Mouse (Mus musculus) liver, adult (tissue): ENCODE measurements around the gene Fam198a.
A peak's percentile ranks its signal among the peaks of the same experiment; 100 is the strongest.

Experiments
- GATA4 ChIP-seq: IDR thresholded peaks from 2 replicates; pipeline ENCODE4 v1.6.1; 2014; ENCODE audit warnings: mild to moderate bottlenecking, low read length; ENCODE audit not compliant: insufficient replicate concordance

The Fam198a gene

DNA sequence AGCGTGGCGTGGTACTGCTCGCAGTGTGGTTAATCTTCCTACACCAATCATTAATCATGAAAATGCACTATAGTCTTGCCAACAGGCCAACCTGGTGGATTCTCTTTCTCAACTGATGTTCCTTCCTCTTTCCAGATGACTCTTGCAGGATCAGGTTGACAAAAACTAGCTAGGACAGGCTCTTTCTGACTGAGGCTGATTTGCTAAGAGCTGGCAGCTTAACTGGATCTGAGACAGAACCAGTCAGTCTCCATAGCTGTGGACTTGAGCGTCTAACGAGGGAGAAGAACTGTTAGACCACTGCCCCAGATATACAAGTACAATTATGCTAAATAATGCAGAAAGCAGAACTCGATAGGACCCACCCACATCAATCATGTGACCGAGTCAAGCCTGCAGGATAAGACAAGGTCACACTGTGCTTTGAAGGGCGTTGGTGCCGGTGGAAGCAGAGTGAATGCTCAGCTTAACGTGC lies 31.7 kb upstream of the Fam198a start:
- TF ChIP-seq GATA4: no peak

DNA sequence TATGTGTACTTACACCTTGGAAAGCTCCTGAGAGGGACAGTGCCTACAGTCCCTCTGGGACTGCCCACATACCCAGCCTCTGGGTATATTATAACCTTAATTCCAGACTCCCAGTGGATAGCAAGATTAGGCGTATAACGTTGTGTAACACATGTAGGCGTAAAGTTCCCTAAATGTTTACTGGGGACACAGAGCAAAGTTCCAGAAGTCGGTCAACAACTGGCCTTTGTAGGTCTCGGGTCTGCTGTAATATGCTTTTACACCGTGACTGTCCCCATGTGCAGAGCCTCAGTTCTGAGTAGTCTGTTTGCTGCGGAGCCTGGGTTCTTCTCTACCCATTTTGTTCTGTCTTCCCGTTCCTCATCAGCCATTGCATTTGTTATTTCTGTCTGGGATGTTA lies 27.3 kb upstream of the Fam198a start:
- TF ChIP-seq GATA4: peak; percentile 3; the same call in 1 of the 2 replicates

DNA sequence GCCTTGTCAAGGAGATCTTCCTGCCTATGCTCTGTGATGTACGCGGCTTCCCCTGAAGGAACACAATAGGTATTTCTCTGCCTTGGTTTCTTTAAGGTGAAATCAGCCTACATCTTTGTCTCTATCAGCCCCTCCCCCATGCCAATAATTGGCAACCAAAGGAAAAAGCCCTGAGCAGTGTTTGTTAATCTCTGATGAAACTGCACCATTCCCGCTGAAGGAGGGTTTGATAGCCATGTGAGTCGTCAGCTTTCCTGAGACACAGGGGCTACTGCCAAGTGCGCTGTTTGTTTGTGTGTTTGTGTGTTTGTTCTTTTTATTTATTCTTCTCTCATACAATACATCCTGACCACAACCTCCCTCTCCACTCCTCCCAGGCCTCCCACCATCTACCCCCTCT lies 26.9 kb upstream of the Fam198a start:
- 0 out of 2 replicates have a peak, but pooled peaks have one; percentile 2 for TF ChIP-seq GATA4

DNA sequence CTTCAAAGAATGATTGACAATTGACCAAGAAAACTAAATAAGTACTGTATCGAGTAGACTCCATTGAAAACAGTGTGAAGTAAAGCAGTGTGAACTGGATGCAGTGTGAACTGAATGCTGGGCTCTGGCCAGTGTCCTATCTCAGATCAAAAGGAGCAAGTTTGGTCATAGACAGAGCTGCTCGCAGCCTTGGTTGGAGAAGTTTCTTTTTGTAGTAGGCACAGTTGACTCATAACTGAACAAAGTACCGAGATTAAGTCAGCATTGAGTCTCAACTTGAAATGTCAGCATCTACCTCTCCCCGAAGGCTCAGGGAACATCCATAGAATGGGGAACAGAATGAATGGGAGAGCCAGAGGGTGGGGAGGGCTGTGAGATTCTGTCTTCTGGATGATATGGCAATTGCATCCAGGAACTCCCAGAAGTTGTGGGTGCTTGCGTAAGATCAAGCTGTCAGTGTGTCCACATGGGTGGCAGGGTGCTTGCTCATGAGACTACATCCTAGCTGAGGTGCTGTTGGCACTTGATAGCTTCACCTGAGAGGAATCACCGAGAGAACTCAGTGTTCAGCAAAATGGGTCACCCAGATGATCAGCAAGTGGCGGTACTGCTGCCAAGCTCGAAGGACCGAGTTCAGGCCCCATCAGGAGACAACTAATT lies 25.8 kb upstream of the Fam198a start:
- no peak for TF ChIP-seq GATA4

DNA sequence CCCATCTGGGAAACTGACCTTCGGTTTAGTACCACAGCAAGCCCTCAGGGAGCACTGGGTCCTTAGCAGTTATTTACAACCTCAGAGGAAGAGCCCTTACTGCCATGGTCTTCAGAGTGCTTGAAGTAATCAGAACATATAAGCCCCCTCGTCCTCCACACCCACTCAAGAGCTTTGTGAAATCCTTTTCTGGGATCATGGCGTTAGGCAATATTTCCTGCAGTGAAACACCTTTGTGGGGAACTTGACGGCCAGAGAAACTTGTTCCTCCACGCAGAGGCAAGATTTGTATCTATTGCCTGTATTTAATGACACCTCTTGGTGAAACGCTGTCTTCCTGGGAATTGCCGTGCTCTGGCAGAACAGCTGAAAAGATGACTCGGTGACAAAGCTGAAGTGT lies 24.8 kb upstream of the Fam198a start:
- no peak for TF ChIP-seq GATA4

DNA sequence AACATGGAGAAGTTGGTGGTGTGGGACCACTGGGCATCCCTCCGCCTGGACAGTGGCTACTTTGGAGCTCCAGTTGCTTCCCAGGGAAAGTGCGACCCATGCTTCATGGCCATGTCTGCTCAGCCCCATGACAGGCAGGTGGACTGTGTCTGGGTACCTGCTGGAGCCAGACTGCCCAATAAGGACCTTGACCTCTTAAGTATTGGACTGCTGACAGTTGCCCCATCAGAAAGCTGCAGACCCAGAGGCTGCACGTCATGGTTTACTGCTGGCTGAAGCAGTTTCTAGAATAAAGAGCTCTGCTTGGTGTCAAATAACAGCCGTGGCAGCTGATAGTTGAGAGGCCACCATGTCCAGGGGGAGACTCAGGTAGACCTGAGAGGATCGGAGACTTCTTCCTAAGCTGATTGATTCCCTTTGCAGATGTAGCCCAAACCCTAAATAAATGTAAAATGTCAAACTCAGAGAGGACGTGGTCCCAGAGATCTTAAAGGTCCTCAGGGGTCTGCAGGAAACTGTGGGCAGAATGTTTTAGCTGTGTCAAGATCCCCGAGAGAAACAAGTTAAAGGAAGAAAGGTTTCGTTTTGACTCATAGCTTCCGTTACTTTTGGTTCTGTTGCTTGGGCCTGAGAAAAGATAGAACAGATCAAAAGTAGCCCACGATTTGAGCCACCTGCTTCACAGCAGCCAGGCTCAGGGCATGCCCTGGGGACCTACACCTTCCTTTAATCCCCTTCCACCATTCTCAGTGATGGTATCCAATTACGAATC lies 24.0 kb upstream of the Fam198a start:
- no peak for TF ChIP-seq GATA4

DNA sequence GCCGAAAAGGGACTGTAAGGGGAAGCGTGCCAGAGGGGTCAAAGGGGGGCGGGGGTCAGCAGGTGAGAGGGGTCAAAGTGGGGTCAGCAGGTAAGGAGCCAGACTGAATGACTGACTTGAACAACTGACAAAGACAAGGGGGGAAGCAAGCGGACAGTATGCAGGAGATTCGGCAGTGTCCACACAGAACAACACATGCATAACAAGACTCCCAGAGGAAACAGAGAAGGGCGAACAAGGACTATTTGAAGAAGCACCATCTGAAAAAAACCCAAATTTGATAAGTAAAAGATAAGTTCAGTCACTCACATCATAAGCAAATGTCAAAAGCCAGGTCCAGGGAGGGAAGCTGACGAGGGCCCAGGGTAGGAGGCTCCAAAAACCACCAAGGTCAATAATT lies 23.1 kb upstream of the Fam198a start:
- no peak for TF ChIP-seq GATA4

DNA sequence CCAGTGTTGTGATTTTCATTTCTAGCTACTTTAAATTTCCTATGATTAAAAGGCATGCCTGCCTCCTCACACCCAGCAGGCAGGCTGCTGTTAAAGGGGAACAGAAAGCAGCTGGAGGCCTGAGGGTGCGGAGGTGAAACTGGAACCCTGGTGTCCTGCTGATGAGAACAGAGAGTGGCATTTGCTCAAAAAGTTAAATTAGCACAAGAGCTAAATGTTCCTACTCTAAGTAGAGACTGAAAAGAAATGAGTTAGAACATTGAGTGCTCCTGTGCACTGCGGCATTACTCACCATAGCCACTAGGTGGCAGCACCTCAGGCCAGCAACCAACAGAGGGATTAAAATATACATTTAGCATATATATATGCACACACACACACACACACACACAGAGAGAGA lies 22.3 kb upstream of the Fam198a start:
- no peak for TF ChIP-seq GATA4

DNA sequence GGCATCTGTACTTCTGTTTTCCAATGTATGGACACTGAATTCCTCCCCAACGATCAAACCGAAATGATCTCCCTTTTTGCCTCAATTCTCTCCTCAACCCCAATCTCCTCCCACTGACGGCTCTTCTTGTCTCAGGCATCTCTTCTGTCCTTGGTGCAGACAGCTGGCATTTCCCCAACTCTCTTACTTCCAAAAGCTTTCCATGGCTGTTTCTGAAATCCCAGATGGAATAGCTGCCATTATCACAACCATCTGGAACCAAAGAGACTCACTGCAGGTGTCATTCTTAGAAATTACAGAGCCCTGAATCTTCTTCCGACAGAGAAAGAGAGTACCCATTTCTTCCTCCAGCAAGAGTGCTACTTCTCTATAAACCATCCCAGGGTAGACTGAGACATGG lies 15.9 kb upstream of the Fam198a start:
- TF ChIP-seq GATA4: no peak

DNA sequence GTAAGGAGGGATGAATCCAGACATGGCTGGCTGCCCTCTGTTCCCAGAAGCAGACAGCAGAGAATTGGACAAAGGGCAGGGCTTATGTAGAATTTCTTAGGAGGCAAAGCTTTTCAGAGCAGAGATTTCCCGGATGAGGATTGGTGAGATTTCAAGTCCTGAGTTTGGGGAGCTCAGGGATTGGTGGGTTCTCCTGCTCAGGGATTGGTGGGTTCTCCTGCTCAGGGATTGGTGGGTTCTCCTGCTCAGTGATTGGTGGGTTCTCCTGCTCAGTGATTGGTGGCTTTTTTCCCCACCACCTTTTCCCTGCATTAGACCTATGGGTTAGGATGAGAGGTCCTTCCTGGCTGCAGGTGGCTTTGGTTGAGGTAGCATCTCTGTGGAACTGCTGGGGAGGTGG lies 13.8 kb upstream of the Fam198a start:
- TF ChIP-seq GATA4: no peak

DNA sequence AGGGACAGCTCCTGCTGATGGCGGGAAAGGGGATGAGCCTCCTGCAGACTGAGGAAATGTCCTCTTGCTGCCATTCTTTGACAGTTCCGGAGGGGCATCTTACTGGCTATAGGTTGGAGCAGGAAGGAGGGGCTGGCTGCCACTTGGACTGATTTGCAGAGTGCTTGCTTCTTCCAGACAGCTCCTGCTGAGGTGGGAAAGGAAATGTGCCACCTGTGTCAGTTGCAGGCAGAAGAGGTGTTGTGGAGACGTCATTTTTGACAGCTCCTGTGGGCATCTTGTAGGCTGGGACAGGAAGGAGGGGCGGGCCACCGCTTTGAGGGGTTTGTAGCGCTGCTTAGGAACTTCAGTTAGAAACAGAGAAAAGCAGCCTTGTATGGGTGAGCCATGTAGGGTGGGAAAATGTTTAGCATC lies 13.3 kb upstream of the Fam198a start:
- no peak for TF ChIP-seq GATA4

DNA sequence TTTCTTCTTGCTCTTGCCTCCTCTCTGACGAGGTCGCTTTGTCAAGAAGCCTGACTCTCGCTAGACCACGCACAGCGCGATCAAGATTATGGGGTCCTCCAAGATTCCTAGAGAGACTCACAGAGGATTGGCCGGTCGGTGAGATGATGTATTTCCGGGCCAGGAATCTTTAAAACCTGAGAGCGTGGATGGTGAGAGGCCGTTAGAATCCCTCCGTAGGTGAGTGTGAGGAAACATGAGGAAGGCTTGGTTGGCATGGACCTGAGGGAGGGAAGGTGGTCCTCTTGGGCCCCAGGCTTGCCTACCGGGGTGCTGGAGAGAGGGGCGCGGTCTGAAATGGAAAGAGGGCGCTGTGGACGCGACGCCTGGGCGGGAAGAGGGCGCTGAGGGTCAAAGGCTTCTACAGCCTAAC lies 12.8 kb upstream of the Fam198a start:
- no peak for TF ChIP-seq GATA4

DNA sequence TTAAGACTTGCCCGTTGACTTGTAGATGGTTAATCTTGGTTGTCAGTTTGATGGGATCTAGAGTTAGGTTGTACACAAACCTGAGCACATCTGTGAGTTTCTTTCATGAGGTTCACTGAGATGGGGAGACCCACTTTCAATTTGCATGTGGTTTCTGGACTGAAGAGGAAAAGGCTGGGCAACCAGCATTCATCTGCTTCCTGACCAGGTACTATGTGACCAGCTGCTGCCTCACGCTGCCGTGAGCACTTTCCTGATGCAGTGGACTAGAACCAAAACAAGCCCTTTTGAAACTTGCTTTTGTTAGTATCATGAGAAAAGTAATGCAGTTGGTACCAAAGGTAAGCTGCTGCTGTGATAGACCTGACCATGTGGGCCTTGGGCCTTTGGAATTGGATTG lies 7.8 kb upstream of the Fam198a start:
- TF ChIP-seq GATA4: no peak

DNA sequence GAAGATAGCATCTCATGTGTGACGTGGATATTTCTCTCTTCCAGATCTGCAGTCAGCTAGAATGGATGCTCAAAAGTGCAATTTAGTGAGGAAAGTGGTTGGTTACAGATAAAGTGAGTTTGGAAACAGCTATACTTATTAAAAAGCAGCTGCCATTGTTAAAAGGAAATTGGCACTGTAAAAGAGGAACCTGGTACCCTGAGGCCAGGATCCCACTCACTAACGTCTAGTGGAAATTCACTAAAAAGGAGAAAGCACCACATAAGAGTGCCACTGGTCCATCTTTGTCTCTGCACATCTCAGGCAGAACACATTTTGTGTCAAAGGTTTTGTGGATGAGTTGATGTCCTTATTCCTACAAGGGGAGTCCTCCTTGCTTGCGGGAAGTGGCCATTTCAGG lies 7.2 kb upstream of the Fam198a start:
- TF ChIP-seq GATA4: no peak

DNA sequence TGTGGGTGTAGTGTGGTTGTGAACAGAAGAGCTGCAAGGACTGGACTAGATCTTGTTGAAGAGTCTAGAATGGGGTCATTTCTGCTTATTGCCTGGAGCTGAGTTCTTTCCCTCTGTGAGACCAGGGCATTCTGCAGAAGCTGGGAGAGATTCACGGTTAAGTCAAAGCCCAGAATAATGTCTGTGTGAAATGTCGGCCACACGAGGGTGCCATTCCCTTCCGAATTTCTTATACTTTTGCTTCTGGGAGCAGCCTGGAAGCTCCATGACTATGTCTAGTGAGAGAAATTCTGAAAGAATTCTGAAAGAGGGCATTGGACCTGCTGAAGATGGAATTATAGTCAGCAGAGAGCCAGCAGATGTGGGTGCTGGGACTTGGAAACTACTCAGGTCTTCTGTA lies 3.0 kb upstream of the Fam198a start:
- TF ChIP-seq GATA4: no peak

DNA sequence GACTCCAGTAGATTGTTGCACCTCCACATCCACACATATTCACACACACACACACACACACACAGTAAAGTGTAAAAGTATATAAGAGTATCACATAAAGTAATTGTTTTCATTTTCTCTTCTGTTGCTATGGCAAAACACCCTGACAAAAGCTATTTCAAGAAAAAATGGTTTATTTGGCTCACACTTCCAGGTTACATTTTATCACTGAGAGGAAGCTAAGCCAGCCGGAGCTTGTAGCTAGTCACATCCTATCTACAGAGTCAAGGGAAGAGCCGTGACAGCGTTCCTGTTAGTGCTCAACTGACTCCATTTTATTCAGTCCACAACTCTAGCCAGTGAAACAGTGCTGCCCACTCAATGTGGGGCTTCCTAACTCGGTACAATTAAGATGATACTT lies 2.4 kb upstream of the Fam198a start:
- no peak for TF ChIP-seq GATA4

DNA sequence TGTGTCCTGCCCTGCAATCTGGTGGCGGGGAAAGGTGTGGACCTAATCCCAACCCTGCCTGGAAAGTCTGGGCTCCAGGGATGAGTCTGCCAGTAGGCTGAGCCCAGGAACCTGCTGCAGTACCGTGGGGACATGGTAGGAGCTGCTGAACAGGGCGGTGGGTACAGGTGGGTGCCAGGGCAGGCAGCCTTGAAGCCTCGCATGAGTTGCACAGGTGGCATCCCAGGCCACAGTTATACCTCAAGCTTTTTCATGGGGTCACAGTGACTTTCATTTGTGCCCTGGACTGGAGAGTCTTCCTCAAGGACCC lies 281 bp downstream of the Fam198a start:
- no peak for TF ChIP-seq GATA4
